Mouse (Mus musculus): Measurements from ENCODE around the gene Miga2. TPM values are rescaled to one million over a fixed set of nuclear protein-coding genes. Genes with fewer than 3 reads are reported as not detected.

Gene Miga2
- 6.9 to 14.1 TPM in 2 of 3 replicates, not detected in the other for total RNA-seq (2017)

DNA sequence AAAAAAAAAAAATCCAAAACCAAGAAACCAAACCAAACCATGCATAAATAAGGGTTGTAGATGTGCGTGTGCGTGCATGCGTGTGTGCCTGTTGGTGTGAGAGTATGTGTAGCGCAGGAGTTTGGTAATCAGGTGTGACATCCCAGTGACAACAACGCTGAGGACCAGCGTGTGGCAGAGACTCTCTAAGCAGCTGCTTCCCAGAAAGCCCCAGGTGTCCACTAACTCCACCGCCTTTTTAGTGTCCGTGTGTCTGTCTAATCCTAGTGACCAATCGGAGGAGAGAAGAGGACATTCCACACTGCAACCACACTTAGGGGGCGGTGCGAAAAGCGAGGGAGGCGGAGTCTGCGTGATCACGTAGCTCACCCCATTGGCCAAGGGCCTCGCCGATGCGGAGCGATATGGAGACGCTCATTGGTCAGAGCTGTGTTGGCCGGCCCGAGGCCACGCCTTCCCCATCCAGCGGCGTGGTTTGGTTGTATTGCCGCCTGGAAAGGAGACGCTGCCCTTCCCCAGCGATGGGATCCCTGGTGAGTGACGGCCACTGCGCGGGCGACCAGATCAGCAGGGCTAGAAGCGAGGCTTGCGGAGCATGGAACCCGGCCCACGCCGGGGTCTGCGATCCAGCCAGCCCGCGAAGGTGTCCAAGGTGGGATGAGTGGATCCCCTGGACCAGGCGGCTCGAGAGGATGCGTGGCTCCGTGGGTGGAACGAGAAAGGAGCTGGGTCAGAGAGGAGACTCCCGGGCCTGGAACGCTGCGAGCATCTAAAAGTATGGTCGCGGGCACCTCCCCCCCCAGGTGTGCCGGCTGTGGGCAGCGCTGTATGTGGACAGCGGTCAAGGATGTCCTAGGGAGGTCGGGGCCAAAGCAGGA is at the start of gene Miga2:
Miga2 (plus strand) TSS at position 461 of the 878 bp plus-strand sequence.
- ATAC-seq (replicated peaks; ENCODE audit: insufficient number of reproducible peaks, low FRiP score, low TSS enrichment, poor library complexity, severe bottlenecking): peak; percentile 99

DNA sequence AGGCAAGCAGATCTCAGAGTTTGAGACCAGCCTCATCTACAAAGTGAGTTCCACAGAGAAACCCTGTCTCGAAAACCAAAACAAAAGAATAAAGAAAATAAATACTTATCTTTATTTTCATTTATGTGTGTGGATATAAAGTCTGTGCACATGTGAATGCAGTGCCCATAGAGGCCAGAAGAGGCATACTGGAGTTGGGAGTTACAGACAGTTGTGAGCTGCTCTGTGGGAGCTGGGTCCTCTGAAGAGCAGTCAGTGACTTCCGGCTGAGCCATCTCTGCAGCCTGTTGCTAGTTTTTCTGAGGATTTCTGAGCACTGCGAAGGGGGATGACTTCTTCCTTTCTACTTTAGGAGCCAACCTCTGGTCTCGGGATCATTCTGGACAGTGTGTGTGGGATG is 47.9 kb upstream of the Miga2 start:
- ATAC-seq (replicated peaks; ENCODE audit: insufficient number of reproducible peaks, low FRiP score, low TSS enrichment, poor library complexity, severe bottlenecking): no peak

DNA sequence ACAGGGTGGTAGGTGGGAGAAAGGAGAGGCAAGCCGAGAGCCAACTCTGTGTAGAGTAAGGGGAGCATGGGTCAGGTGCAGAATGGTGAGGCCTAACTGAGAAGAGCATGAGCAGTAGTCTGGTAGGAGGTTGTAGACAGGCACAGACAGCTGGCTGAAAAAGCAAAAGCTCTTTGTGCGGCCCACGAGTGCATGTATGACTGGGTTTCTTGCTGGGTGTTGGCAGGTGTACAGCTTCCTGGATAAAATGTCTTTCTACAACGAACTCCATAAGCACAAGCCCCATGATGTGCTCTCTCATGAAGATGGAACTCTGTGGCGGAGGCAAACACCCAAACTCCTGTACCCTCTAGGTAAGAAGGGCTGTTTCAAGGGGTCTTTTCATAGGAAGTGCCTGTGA is 47.1 kb upstream of the Miga2 start:
- no peak for ATAC-seq (replicated peaks; ENCODE audit: insufficient number of reproducible peaks, low FRiP score, low TSS enrichment, poor library complexity, severe bottlenecking)

DNA sequence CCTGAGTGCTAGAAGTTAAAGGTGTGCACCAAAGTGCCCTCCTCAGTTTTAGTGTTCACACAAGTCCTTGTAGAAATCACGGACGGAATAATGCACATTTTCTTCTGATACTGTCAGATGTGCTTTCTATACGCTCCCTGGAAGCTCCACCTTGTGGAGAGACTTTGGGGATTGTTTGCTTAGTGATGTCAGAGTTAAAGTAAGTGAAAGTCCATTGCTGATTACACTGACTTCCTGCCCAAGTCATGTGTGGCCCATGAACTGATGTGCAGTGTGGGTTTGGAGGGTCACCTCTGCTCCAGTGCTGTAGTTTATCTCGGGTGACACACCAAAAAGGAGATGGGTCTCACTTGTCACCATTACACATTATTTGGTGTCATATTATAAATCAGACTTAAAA is 44.8 kb upstream of the Miga2 start:
- no peak for ATAC-seq (replicated peaks; ENCODE audit: insufficient number of reproducible peaks, low FRiP score, low TSS enrichment, poor library complexity, severe bottlenecking)

DNA sequence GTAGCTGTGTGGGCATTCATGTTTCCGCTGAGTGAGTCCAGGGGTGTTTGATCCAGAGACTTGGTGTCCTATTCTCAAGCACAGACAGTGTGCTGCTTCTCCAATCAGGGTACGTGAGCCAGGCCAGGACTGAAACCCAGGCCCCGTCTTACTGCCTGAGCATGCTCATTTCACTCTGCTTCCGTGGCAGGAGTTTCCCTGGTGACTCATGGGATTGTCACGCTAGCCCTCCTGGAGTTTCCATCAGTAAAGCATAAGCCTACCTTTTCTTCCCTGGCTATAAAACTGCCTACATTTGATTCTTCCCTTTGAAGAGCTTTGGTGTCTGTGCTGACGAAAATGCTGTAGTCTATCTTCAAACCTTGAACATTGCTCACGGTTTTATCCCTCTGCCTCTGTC is 40.9 kb upstream of the Miga2 start:
- no peak for ATAC-seq (replicated peaks; ENCODE audit: insufficient number of reproducible peaks, low FRiP score, low TSS enrichment, poor library complexity, severe bottlenecking)

DNA sequence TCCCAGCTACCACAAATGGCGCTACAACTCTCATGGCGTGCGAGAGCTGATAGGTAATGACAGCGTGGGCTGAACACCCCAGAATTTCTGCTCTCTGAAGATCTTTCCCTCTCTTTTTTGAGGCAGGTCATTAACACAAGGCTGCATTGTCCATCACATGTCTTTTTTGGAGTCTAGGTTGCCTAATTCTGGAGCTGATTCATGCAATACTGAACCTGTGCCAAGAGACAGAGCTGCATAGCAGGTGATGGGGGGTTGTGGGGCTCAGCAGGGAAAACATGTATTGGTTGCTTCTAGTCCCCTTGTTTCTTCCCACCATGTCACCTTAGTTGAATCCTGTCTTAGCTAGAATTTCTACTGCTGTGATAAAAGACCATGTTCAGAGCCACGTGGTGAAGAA is 38.7 kb upstream of the Miga2 start:
- no peak for ATAC-seq (replicated peaks; ENCODE audit: insufficient number of reproducible peaks, low FRiP score, low TSS enrichment, poor library complexity, severe bottlenecking)

DNA sequence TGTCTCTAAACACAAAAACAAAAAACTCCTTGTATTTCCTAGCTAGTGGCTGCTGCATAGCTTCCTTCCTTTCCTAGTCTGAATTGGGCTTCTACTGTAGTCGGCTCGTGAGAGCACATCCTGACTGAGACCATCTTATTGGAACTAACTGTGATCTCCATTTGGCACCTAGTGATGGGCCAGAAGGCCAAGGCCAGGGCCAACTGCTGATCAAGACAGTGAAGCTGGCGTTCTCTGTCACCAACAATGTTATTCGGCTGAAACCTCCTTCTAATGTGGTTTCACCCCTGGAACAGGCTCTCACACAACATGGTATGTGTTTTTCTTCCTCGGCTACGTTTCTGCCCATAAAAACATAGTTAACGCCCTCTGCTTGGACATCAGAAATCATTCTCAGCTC is 36.8 kb upstream of the Miga2 start:
- no peak for ATAC-seq (replicated peaks; ENCODE audit: insufficient number of reproducible peaks, low FRiP score, low TSS enrichment, poor library complexity, severe bottlenecking)

DNA sequence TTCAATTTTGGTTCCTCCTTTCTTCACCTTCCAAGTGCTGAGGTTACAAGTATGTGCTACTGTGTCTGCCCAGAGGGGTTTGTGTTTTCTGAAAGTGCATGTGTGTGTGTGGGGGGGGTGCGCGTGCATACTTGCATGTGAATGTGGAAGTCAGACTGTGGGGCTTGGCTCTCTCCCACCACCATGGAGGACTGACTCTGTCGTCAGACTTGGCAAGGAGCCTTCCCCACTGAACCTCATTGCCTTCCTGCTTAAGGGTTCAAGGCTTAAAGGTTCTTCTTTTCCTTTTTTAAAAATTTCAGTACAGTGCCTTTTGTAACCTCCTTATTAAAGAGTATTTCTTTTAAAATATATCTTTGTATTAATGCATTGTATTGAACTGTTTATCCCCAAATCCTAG is 35.2 kb upstream of the Miga2 start:
- ATAC-seq (replicated peaks; ENCODE audit: insufficient number of reproducible peaks, low FRiP score, low TSS enrichment, poor library complexity, severe bottlenecking): no peak

DNA sequence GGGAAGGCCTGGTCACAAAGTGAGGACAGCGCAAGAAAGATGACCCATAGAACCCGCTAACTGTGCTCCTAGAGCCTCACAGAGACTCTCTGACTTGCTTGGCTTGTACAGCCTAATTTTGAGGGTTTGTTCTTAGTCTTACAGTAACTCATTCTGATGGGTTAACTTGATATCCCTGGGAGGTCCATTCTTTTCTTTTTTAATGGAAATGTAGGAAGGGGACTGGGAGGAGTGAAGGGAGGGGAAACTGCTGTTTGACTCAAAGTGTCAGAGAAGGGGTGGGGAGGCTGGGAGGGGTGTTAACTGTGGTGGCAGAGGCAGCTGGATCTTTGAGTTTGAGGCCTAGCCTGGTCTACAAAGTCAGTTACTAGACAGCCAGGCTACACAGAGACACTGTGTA is 28.7 kb upstream of the Miga2 start:
- ATAC-seq (replicated peaks; ENCODE audit: insufficient number of reproducible peaks, low FRiP score, low TSS enrichment, poor library complexity, severe bottlenecking): no peak

DNA sequence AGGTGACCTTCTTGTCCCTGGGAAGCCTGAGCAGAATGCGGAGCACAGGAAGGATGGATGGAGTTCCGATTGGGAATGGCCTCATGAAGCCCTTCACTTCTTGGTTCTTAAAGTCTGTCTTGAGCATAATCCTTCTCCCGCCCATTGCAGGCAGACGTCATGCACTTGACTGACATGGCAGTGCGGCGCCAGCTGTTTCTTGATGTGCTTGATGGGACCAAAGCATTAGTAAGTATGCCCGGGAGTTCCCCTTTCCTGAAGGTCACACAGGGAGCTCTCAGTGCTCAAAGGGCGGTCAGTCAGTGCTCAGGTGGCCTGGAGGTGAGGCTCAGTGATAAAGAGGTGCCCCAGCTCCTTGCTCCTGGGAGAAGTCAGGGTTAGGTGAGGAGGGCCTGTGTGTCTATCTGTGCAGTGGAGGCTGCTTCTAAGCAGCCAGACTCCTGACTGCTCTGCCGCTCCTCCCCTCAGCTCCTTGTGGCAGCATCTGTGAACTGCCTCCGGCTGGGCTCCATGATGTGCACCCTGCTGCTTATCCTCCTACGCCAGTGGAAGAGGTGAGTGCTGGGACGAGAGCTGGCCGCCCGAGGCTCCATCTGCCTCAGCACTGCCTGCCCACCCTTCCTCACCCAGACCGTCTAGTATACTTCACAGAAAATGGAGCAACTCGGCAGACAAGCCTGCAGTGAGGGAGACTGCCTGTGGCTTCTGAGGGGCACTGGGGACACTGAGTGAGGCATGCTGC is 27.7 kb upstream of the Miga2 start:
- no peak for ATAC-seq (replicated peaks; ENCODE audit: insufficient number of reproducible peaks, low FRiP score, low TSS enrichment, poor library complexity, severe bottlenecking)

DNA sequence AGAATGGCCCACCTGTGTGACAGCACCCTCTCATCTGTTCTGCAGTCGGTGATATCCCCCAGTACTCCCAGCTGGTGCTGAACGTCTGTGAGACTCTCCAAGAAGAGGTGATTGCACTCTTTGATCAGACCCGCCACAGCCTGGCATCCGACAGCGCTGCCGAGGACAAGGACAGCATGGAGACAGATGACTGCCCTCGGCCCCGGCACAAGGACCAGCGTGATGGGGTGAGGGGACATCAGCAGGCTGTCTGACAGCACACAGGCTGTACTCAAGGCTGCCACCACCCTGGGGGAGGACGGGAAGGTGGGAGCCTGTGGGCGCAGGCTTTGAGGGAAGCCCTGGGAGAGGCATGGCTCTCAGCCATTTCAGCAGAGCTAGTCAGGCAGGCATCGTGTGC is 26.9 kb upstream of the Miga2 start:
- ATAC-seq (replicated peaks; ENCODE audit: insufficient number of reproducible peaks, low FRiP score, low TSS enrichment, poor library complexity, severe bottlenecking): no peak

DNA sequence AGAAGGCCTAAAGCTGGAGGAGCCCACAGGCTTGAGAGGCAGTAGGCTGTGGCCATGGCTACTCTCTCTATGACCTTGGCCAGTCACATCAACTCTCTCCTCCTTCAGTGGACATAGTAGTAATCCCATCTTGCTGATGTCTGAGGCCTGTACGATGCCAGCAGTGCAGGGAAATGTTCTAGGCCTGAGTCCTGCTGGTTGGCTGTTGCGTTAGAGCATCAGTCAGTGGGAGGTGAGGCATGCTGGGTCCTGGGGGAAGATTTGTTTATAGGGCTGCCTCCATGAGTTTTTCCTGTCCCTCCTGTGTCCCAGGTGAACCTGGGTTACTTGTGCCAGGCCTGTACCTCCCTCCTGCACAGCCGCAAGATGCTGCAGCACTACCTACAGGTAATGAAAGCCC is 22.0 kb upstream of the Miga2 start:
- ATAC-seq (replicated peaks; ENCODE audit: insufficient number of reproducible peaks, low FRiP score, low TSS enrichment, poor library complexity, severe bottlenecking): no peak

DNA sequence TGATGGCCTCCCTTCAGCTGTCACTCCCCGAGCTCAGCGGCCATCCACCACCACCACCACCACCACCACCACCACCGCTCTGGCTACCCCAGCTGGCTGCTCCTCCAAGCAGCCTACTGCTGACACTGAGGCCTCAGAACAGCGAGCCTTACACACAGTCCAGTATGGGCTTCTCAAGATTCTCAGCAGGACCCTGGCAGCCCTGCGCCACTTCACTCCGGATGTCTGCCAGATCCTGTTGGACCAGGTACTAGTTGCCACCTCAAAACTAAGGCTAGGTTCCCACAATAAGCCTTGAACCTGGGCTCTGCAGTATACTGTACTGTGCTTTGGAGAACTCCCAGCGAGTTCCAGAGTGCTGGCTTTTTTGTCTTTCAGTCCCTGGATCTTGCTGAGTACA is 21.5 kb upstream of the Miga2 start:
- no peak for ATAC-seq (replicated peaks; ENCODE audit: insufficient number of reproducible peaks, low FRiP score, low TSS enrichment, poor library complexity, severe bottlenecking)

DNA sequence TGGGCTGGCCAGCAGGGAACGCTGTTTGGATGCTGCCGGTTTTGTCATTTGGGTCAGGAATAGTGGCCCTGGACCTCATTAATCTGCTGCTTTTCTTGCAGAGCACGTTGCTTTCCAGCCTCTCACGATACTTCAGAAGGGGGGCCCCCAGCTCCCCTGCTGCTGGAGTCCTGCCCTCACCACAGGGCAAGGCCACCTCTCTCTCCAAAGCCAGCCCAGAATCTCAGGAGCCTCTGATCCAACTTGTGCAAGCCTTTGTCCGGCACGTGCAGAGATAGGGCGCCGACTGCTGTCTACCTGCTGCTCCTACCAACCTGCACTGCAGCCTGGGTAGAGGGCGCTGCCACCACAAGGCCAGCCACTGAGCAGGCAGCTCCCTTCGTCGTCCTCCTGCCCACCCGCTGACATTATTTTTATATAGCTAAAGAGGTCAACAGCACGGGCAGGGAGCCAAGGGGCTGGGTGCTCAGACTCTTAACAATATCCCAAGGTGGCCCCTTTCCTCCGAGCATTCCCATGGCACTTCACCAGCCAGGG is 20.4 kb upstream of the Miga2 start:
- no peak for ATAC-seq (replicated peaks; ENCODE audit: insufficient number of reproducible peaks, low FRiP score, low TSS enrichment, poor library complexity, severe bottlenecking)

DNA sequence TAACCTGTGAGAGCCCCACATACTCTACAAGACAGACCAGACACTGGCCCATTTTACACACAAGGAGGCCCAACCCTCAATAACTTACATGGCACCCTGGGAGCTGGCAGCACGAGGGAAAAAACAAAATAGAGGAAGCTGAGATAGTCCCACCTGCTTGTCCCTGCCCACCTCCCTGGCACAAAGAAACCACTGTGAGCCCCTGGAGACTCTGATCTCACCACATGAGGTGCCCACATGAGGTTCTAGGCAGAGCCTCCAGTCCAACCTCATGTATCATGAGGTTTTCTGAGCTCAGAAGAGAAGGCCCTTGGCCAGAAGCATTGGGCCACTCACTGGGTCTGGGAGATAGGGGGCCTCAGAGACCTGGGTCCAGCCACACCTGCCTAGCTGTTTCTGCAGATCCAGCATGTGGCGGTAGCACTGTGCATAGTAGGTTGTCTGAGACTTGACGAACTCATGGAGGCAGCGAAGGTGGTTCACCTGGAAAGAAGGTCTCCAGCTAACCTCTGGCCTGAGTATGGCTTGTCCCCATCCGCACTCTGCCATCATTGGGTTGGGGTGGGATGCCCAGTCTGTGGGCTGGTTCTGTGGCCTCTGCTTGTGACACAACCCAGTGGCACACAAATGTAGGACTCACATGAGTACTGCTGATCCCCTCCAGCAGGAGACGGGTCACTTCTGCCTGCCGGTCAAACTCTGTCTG is 17.9 kb upstream of the Miga2 start:
- no peak for ATAC-seq (replicated peaks; ENCODE audit: insufficient number of reproducible peaks, low FRiP score, low TSS enrichment, poor library complexity, severe bottlenecking)

DNA sequence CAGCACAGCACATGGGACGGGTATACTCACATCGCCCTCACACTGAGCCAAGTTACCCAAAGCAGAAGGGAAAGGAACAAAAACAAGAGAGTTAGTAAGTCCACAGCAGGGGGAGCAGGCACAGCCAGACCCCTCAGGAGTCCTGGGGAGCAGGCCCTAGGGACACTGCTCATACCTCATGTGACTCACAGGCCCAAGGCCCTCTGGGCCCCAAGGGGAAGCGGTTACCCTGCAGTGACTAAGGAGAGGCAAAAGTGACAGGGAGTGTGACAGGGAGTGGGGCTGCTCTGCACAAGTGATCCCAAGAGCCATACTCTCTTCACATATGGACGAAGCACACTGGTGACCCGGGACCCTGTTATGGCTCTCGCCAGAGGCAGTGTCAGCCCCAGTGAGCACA is 14.8 kb upstream of the Miga2 start:
- no peak for ATAC-seq (replicated peaks; ENCODE audit: insufficient number of reproducible peaks, low FRiP score, low TSS enrichment, poor library complexity, severe bottlenecking)

DNA sequence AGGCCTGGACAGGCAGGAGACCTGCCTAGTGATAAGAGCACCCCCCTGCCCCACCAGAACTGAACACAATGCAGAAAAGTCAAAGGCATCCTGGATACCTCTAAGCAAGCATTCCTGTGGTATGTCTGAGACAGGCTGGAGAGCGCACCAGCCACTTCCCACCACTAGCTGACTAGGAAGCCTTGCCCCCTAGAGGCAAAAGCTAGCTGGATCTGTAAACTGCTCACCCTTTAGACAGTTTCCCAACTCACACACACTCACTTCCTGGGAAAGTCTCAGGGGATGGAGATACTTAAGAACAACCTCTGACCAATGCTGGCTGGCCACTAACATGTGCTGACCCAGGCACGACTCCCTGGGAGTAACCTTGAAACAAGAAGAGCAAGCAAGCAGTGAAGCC is 12.9 kb upstream of the Miga2 start:
- no peak for ATAC-seq (replicated peaks; ENCODE audit: insufficient number of reproducible peaks, low FRiP score, low TSS enrichment, poor library complexity, severe bottlenecking)

DNA sequence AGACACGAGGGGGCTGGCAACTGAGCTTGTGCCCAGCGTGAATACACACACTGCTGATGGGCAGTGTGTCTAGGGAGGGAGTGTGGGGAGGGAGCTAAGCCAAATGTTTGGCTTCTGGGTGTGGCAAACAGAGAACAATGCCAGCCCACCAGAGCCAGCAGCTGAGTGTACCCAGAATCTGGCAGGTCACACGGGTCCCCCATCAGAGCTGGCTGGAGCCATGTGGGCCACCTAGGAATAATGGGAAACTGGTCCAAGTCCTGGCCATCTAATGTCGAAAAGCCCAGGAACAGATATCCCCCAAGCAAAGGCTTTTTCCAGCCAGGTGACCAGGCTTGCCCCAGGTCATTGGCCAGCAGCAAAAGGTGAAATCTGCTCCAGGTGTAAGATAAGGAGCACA is 8.2 kb upstream of the Miga2 start:
- no peak for ATAC-seq (replicated peaks; ENCODE audit: insufficient number of reproducible peaks, low FRiP score, low TSS enrichment, poor library complexity, severe bottlenecking)

DNA sequence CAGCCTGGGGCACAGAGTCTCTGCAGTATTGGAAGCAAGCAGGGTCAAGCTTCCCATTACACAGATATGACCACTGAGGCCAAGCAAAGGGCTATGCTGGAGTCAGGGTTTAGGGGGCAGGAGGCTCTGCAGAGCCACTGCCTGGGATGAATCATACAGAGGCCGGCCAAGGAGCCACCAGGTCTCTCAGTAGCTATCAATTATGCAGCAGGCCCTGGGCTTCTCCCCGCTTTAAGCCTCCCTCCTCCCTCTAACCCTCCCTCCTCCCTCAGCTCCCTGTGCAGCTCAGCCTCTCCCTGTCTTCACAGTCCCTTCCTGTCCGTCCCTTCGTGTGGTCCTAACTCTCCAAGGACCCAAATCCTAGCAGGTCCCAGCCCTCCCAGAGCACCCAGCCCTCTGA is 7.8 kb upstream of the Miga2 start:
- ATAC-seq (replicated peaks; ENCODE audit: insufficient number of reproducible peaks, low FRiP score, low TSS enrichment, poor library complexity, severe bottlenecking): no peak
